18 mouse cellular contexts compared by ENCODE assay signal in the genomic region with DNA sequence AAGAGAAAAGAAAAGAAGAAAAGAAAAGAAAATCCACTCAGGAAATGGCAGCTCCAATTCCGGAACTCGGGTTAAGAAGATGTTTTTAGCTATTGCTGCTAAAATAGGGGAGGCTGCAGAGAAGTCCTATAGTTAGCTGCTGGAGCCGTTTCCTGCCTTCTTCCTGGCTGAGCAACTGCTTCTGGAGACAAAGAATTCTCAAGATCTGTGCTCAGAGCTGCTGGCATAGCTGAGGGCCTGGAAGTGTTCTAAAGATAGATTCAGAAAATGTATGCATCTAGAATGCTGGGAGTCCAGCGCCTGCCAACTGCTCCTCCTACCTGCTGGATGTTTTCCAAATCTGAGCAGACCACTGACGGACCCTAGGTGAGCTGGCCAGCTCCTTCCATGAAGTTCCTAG. TPM values are rescaled to one million over a fixed set of nuclear protein-coding genes. Genes with fewer than 3 reads are reported as not detected.
DNase-seq lines count a peak whose midpoint lies in the region; ATAC-seq and TF ChIP-seq lines count a peak whose summit lies in the region.
"Had no signal": no experiment of that assay in that cellular context is flagged by ENCODE, and none has a peak within 500 bp of the region (broad histone marks: within the 10 kb centered on the region; RNA-seq: fewer than 3 reads in every experiment).

No protein-coding gene starts in this region.

- 14% methylated on average over 5 of the region's 5 CpGs for WGBS in heart, embryonic 15.5 days
- WGBS in lung, embryonic 15.5 days: 30% methylated on average over 5 of the region's 5 CpGs
- WGBS in heart, postnatal 0 days: 9% methylated on average over 5 of the region's 5 CpGs
- 51% methylated on average over 5 of the region's 5 CpGs for WGBS in intestine, embryonic 15.5 days

- peak overlapping the region; percentile 72 for H3K27ac ChIP-seq in heart, embryonic 15.5 days
- H3K27ac ChIP-seq in lung, embryonic 15.5 days: peak overlapping the region; percentile 57
- peak overlapping the region; percentile 60 for H3K27ac ChIP-seq in heart, postnatal 0 days (ENCODE audit: low read depth)
- H3K27ac ChIP-seq in intestine, embryonic 15.5 days: no peak overlapping the region
- H3K27ac ChIP-seq: forebrain, embryonic 10.5 days; layer of hippocampus, adult 2 months; liver, embryonic 13.5 days; midbrain, embryonic 12.5 days; neural tube, embryonic 13.5 days had no signal

- H3K4me2 ChIP-seq in heart, embryonic 15.5 days: no peak overlapping the region
- no peak overlapping the region for H3K4me2 ChIP-seq in lung, embryonic 15.5 days
- 0 out of 2 replicates have a peak overlapping the region, but pooled peaks have one; percentile 9 for H3K4me2 ChIP-seq in heart, postnatal 0 days (ENCODE audit: low read depth, low read length)
- H3K4me2 ChIP-seq in intestine, embryonic 15.5 days (replicated peaks): no peak overlapping the region
- H3K4me2 ChIP-seq: liver, embryonic 13.5 days; midbrain, embryonic 12.5 days; neural tube, embryonic 13.5 days had no signal

- no peaks in the 10 kb centered on the region for H3K9me3 ChIP-seq in heart, embryonic 15.5 days (replicated peaks)
- no peaks in the 10 kb centered on the region for H3K9me3 ChIP-seq in lung, embryonic 15.5 days
- no peaks in the 10 kb centered on the region for H3K9me3 ChIP-seq in heart, postnatal 0 days (replicated peaks; ENCODE audit: control insufficient read depth, low read length)
- no peaks in the 10 kb centered on the region for H3K9me3 ChIP-seq in intestine, embryonic 15.5 days
- H3K9me3 ChIP-seq: forebrain, embryonic 10.5 days; liver, embryonic 13.5 days; midbrain, embryonic 12.5 days; neural tube, embryonic 13.5 days had no signal

- no peak overlapping the region for H3K4me3 ChIP-seq in heart, embryonic 15.5 days
- H3K4me3 ChIP-seq in lung, embryonic 15.5 days: no peak overlapping the region
- H3K4me3 ChIP-seq in heart, postnatal 0 days (ENCODE audit: low read depth, low read length): no peak overlapping the region
- H3K4me3 ChIP-seq in intestine, embryonic 15.5 days (replicated peaks): no peak overlapping the region
- H3K4me3 ChIP-seq: forebrain, embryonic 10.5 days; layer of hippocampus, adult 2 months; liver, embryonic 13.5 days; midbrain, embryonic 12.5 days; neural tube, embryonic 13.5 days had no signal

- ATAC-seq in heart, embryonic 15.5 days (replicated peaks; ENCODE audit: insufficient number of reproducible peaks, insufficient read depth, low FRiP score, low read depth): 0 out of 2 replicates have a peak, but pooled peaks have one; percentile 69
- no peak for ATAC-seq in lung, embryonic 15.5 days (ENCODE audit: borderline replicate concordance, extremely low read depth, low FRiP score, low TSS enrichment)
- ATAC-seq in heart, postnatal 0 days (ENCODE audit: insufficient read depth, low read depth): 0 out of 2 replicates have a peak, but pooled peaks have one; percentile 36
- ATAC-seq in intestine, embryonic 15.5 days: no peak
- no peak for ATAC-seq in monocyte, adult 5-6 weeks (replicated peaks; ENCODE audit: insufficient number of reproducible peaks, low FRiP score, low TSS enrichment, poor library complexity, severe bottlenecking)
- ATAC-seq: CD4-positive, CD25-positive, alpha-beta regulatory T cell, adult 4 months had no signal

- no peak for TF ChIP-seq CTCF in heart, postnatal 0 days (IDR thresholded peaks at IDR 0.05; ENCODE audit: low read depth)

- intact Hi-C loops in heart, postnatal 25 days (cut with DNase I): no loop called here

- no peak for TF ChIP-seq EP300 in heart, postnatal 0 days (IDR thresholded peaks at IDR 0.05; ENCODE audit: low read depth)

- H3K4me1 ChIP-seq in heart, embryonic 15.5 days (replicated peaks): peaks cover 20% of the 10 kb centered on the region
- peaks cover 8% of the 10 kb centered on the region; the same call in 1 of the 2 replicates for H3K4me1 ChIP-seq in lung, embryonic 15.5 days
- 0 out of 2 replicates have a peak, but pooled peaks cover 15% of the 10 kb centered on the region for H3K4me1 ChIP-seq in heart, postnatal 0 days (ENCODE audit: control insufficient read depth, insufficient read depth)
- no peaks in the 10 kb centered on the region for H3K4me1 ChIP-seq in intestine, embryonic 15.5 days (replicated peaks)

- H3K9ac ChIP-seq in heart, embryonic 15.5 days: no peak overlapping the region
- H3K9ac ChIP-seq in lung, embryonic 15.5 days: no peak overlapping the region
- H3K9ac ChIP-seq in heart, postnatal 0 days (replicated peaks; ENCODE audit: low read depth, low read length): no peak overlapping the region
- no peak overlapping the region for H3K9ac ChIP-seq in intestine, embryonic 15.5 days
- H3K9ac ChIP-seq: liver, embryonic 13.5 days; midbrain, embryonic 12.5 days; neural tube, embryonic 13.5 days had no signal

- H3K27me3 ChIP-seq in heart, embryonic 15.5 days: peaks cover 7% of the 10 kb centered on the region; the same call in 1 of the 2 replicates
- H3K27me3 ChIP-seq in lung, embryonic 15.5 days: peaks cover 4% of the 10 kb centered on the region; the same call in 1 of the 2 replicates
- peaks cover 9% of the 10 kb centered on the region; the same call in 1 of the 2 replicates for H3K27me3 ChIP-seq in heart, postnatal 0 days (ENCODE audit: control insufficient read depth, insufficient read depth, low read length)
- no peaks in the 10 kb centered on the region; the same call in 1 of the 2 replicates for H3K27me3 ChIP-seq in intestine, embryonic 15.5 days (replicated peaks)

- no peak for DNase-seq in heart, postnatal 25 days (ENCODE audit: low spot score)
- no peak for DNase-seq in lung, postnatal 36 days
- DNase-seq in heart, postnatal 0 days (ENCODE audit: low spot score): no peak
- DNase-seq in right cerebral cortex, postnatal 25 days: peak; percentile 41
- DNase-seq: adrenal gland, adult 8-10 months; cerebellum, adult 11 months; gastrocnemius, postnatal 36 days; liver, embryonic 13.5 days; thymus, postnatal 14 days had no signal

- H3K36me3 ChIP-seq in heart, embryonic 15.5 days: no peaks in the 10 kb centered on the region
- H3K36me3 ChIP-seq in lung, embryonic 15.5 days: no peaks in the 10 kb centered on the region
- H3K36me3 ChIP-seq in heart, postnatal 0 days (replicated peaks; ENCODE audit: control insufficient read depth, insufficient read depth, low read length): no peaks in the 10 kb centered on the region
- H3K36me3 ChIP-seq in intestine, embryonic 15.5 days: no peaks in the 10 kb centered on the region
- H3K36me3 ChIP-seq: forebrain, embryonic 10.5 days; liver, embryonic 13.5 days; midbrain, embryonic 12.5 days; neural tube, embryonic 13.5 days had no signal

RNA-seq across cellular contexts. Expression of a gene that starts 4.0 kb away (rescaled TPM):
- polyA plus RNA-seq in heart, embryonic 15.5 days (2015; fragmentation: Nextera tagmentation; extraction: Ambion mirVana): 0.39 and 2.4 TPM in 2 replicates
- total RNA-seq in heart, postnatal 25 days (2021): under 1 TPM; 0.08 TPM
- polyA plus RNA-seq in lung, embryonic 15.5 days (2015; fragmentation: Nextera tagmentation; extraction: Ambion mirVana): 10.8 and 11.8 TPM in 2 replicates
- total RNA-seq in heart, postnatal 0 days (2014; rRNA removed; ENCODE audit: low replicate concordance): 0.35 and 2.7 TPM in 2 replicates
- 0.04 and 0.15 TPM in 2 replicates for polyA plus RNA-seq in heart, postnatal 0 days (2015; fragmentation: Nextera tagmentation; extraction: Ambion mirVana)
- polyA plus RNA-seq in intestine, embryonic 15.5 days (2015; fragmentation: Nextera tagmentation; extraction: Ambion mirVana): 13.6 and 14.7 TPM in 2 replicates
- not detected in 3 replicates for total RNA-seq in monocyte, adult 5-6 weeks (2017)

RNA-seq across cellular contexts. Expression of a gene that starts 40.7 kb away (rescaled TPM):
- 10.4 and 17.6 TPM in 2 replicates for polyA plus RNA-seq in heart, embryonic 15.5 days (2015; fragmentation: Nextera tagmentation; extraction: Ambion mirVana)
- 1 to 10 TPM; 7.3 to 8.0 TPM for total RNA-seq in heart, postnatal 25 days (2021)
- 17.3 and 19.1 TPM in 2 replicates for polyA plus RNA-seq in lung, embryonic 15.5 days (2015; fragmentation: Nextera tagmentation; extraction: Ambion mirVana)
- total RNA-seq in heart, postnatal 0 days (2014; rRNA removed; ENCODE audit: low replicate concordance): 34.3 and 34.7 TPM in 2 replicates
- 8.6 and 8.9 TPM in 2 replicates for polyA plus RNA-seq in heart, postnatal 0 days (2015; fragmentation: Nextera tagmentation; extraction: Ambion mirVana)
- 14.3 and 15.1 TPM in 2 replicates for polyA plus RNA-seq in intestine, embryonic 15.5 days (2015; fragmentation: Nextera tagmentation; extraction: Ambion mirVana)
- total RNA-seq in monocyte, adult 5-6 weeks (2017): 0.57 to 1.3 TPM (median 1.2 TPM) in 3 replicates

Comparison
In these comparisons a context has a peak if more than half of its experiments do, and no peak if none do; other contexts are left out.
1. ATAC-seq: peak in heart, embryonic 15.5 days (single experiment) and heart, postnatal 0 days (single experiment); none in lung, embryonic 15.5 days (single experiment), intestine, embryonic 15.5 days (single experiment) and monocyte, adult 5-6 weeks (single experiment).